Mouse (Mus musculus) B cell, adult 2 months (primary cell): ENCODE measurements around the gene Vmn1r15.

Source experiments
- DNase-seq, 2 experiments: peaks; one replicate each; pipeline ENCODE4 v3.0.0; 2022

Gene Vmn1r15

DNA sequence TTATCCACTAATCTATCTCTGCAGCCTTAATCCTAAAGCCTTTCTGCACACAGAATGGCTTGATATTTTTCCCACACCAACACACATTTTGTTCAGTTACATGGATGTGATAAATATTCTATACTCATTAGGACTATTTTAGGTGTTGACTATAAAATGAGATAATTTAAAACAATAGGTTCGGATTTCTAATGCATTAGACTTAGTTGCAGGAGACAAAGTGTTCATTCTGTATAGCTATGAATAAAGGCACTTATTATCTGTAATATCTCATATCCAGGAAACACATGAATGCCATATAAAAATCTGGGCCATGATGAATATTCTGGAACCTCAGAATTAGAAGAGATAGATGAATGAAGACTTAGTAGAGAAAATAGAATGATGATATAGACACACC lies at the start of gene Vmn1r15:
TSS of gene Vmn1r15 (plus strand) at position 301 of the 400 bp plus-strand sequence.
- no peak for DNase-seq

DNA sequence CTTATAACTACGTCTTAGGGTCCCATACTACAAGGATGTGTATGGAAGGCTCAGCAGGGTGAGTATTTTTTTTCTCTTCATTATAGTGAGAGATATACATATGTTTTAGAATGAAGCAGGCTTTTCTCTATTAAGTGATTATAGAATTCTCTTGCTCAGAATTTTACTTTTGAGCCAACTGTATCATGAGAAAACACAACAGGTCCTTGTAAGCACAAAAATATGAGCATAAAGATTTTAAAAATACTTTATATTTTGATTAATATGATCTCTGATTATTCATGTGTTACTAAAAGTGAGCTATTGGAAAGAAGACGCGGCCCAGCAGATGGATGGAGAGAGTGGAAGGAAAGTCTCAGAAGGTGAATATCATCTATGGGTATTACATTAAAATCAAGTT lies 26.4 kb upstream of the Vmn1r15 start, which contains the start of gene Vmn1r14:
TSS of gene Vmn1r14 (plus strand) at position 301 of the 400 bp plus-strand sequence.
- DNase-seq = no peak

GRCm38 (mm10) chr6:57260990-57261389 lies 3.2 kb downstream of the Vmn1r15 start:
- no peak for DNase-seq

- no peak for DNase-seq
These were observed 14.1 kb downstream of the Vmn1r15 start for GRCm38 (mm10) chr6:57271881-57272280.

DNA sequence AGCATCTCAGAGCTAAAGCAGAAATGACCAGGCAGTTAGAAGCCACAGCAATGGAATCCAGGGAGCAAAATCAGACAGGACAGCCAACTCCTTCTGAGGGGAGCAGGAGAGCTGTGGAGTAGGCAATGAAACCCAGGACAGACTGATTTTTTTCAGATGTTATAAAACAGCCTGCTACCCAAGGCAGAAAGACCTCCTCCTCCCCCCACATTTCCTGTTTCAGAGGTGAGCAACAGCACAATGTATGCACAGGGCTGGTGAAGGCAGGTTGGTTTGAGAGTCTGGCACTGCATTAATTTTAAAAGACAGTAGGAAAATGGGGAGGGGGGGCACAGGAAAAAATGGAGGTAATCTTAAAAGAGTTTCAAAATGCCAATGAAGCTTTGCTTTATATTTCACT lies 14.8 kb downstream of the Vmn1r15 start:
- no peak for DNase-seq

DNA sequence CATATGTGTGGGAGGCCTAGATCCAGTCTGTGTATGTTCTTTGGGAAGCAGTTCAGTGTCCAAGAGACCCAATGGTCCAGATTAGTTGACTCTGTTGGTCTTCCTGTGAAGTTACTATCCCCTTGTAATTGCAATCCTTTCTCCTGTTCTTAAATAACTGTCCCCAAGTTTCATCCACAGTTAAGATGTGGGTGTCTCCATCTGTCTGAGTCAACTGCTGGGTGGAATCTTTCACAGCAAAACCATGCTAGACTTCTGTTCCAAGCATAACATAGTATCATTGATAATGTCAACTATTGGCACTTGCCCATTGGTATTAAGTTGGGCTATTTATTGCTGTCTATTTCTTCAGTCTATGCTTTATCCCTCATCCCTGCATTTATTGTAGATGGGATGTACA lies 21.2 kb downstream of the Vmn1r15 start:
- no peak for DNase-seq
